Mouse (Mus musculus): ENCODE measurements at regions not wholly inside any gene's neighbourhood (a gene's known extent, or its start where the extent isn't known, plus 50 kb on each side); places are given as distances from the start of the nearest gene placed in this dataset.

DNA sequence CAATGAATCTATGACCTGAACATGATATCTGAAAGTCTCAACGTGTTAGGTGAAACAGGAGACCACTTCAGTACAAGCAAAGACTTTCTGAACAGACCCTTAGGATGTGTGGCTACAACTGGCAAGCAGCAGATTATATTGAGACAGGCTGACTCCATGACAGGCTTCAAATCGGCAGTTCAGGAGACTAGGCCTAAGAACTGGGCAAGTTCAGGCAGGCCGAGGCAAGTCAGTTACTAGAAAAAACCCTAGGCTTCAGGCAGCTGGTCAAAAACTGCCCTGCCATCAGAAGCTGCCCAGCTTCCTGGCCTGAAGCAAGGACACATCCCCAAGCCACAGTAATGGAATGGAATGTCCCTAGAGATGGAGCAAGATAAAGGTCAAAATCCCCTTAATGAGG, 140.6 kb downstream of the Olfr721-ps1 start:
- dilution Hi-C loops (cut with MboI; ENCODE audit: extremely low pct_ligation_motif_present, extremely low pct_unique_long_range_greater_than_20kb, low sequenced_read_pairs): no loop called here
- no peaks in the 10 kb centered on the region for H3K79me2 ChIP-seq (replicated peaks; ENCODE audit: control insufficient read depth, extremely low read depth, insufficient read depth, poor library complexity, severe bottlenecking)
- H3K36me3 ChIP-seq (replicated peaks in 1 of 2; ENCODE audit: control insufficient read depth in 1 of 2, insufficient read depth in 1 of 2, low read length in 1 of 2): no peaks in the 10 kb centered on the region
- H3K27ac ChIP-seq (ENCODE audit: insufficient read depth, low read depth): no peak overlapping the region
- no peak for DNase-seq (ENCODE audit: extremely low read depth)
- H3K9me3 ChIP-seq (replicated peaks; ENCODE audit: low read length): no peaks in the 10 kb centered on the region
- no peak overlapping the region for H3K9ac ChIP-seq (ENCODE audit: insufficient read depth, low read depth)
- no peak overlapping the region for H3K4me3 ChIP-seq (replicated peaks in 1 of 3; ENCODE audit: low read depth in 2 of 3, low read length in 2 of 3, poor library complexity in 1 of 3)
- H3K4me1 ChIP-seq (ENCODE audit: control insufficient read depth in 1 of 2, insufficient read depth in 2 of 2): 0 out of 4 replicates have a peak, but pooled peaks cover 2 to 3% of the 10 kb centered on the region in 2 experiments
- no peak overlapping the region for H3K4me2 ChIP-seq (ENCODE audit: insufficient read depth, low read depth, poor library complexity, severe bottlenecking)
- no peaks in the 10 kb centered on the region for H3K27me3 ChIP-seq (replicated peaks)
- in situ Hi-C loops (cut with MboI; ENCODE audit: low pct_ligation_motif_present, low pct_unique_long_range_greater_than_20kb, low sequenced_read_pairs): no loop called here
- peak; percentile 97 for TF ChIP-seq CHD1 (IDR thresholded peaks at IDR 0.05; ENCODE audit: low read depth, low read length)
- TF ChIP-seq ZMIZ1 (IDR thresholded peaks at IDR 0.05; ENCODE audit: low read depth, low read length): no peak

DNA sequence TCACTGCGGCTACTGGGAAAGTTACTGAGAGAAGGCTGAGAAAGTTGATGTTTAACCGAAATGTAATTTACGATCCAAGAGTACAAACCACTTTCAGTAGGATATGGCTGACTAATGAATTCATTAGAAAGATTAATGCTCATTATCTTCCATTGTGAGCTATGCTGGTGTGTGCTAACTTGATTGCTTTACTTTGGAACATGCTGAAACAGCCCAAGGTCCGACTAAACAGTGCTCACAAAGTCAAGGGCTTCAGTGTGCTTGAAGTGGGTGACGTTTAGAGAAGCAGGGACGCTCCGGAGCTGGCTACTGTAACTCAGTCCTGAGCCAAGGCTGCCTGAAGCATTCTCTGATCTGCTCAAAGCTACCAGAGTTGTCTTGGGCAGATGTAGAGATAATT, 143.1 kb downstream of the Olfr721-ps1 start:
- DNase-seq (ENCODE audit: extremely low read depth): no peak
- Histone ChIP-seq H3K4me1 (ENCODE audit: control insufficient read depth in 1 of 2, insufficient read depth in 2 of 2) (0 out of 4 replicates have a peak, but pooled peaks cover 2 to 3% of the 10 kb centered on the region in 2 experiments), H3K4me3 (replicated peaks in 1 of 3; ENCODE audit: low read depth in 2 of 3, low read length in 2 of 3, poor library complexity in 1 of 3) (no peak overlapping the region), H3K9ac (ENCODE audit: insufficient read depth, low read depth) (no peak overlapping the region), H3K27me3 (replicated peaks) (no peaks in the 10 kb centered on the region), H3K4me2 (ENCODE audit: insufficient read depth, low read depth, poor library complexity, severe bottlenecking) (no peak overlapping the region), H3K36me3 (replicated peaks in 1 of 2; ENCODE audit: control insufficient read depth in 1 of 2, insufficient read depth in 1 of 2, low read length in 1 of 2) (no peaks in the 10 kb centered on the region), H3K9me3 (replicated peaks; ENCODE audit: low read length) (no peaks in the 10 kb centered on the region), H3K27ac (ENCODE audit: insufficient read depth, low read depth) (no peak overlapping the region), H3K79me2 (replicated peaks; ENCODE audit: control insufficient read depth, extremely low read depth, insufficient read depth, poor library complexity, severe bottlenecking) (no peaks in the 10 kb centered on the region)
- TF ChIP-seq GABPA (IDR thresholded peaks at IDR 0.05; ENCODE audit: insufficient replicate concordance, low read depth, low read length): no peak
- TF ChIP-seq MAFK (IDR thresholded peaks at IDR 0.05; ENCODE audit: insufficient replicate concordance, low read length): no peak
- no peak for TF ChIP-seq CHD2 (IDR thresholded peaks at IDR 0.05; ENCODE audit: low read length)
- no peak for TF ChIP-seq NELFE (IDR thresholded peaks at IDR 0.05; ENCODE audit: low read depth, low read length)
- no peak for TF ChIP-seq MAZ (IDR thresholded peaks at IDR 0.05; ENCODE audit: low read depth, low read length)
- TF ChIP-seq MXI1 (IDR thresholded peaks at IDR 0.05; ENCODE audit: low read depth, low read length): no peak
- no peak for TF ChIP-seq TCF12 (IDR thresholded peaks at IDR 0.05; ENCODE audit: low read depth, low read length)
- no peak for TF ChIP-seq USF2 (conservative IDR thresholded peaks at IDR 0.05; ENCODE audit: low read depth, low read length)
- TF ChIP-seq SIN3A (IDR thresholded peaks at IDR 0.05; ENCODE audit: low read length): no peak
- TF ChIP-seq TBP (conservative IDR thresholded peaks at IDR 0.05; ENCODE audit: low read depth, low read length): no peak
- TF ChIP-seq ZNF384 (IDR thresholded peaks at IDR 0.05; ENCODE audit: low read depth, low read length): no peak
- no peak for TF ChIP-seq CTCF (conservative IDR thresholded peaks at IDR 0.05 in 1 of 2, IDR thresholded peaks at IDR 0.05 in 1 of 2; ENCODE audit: low read depth in 2 of 2, low read length in 2 of 2)
- no peak for TF ChIP-seq PAX5 (IDR thresholded peaks at IDR 0.05; ENCODE audit: low read length)
- TF ChIP-seq UBTF (IDR thresholded peaks at IDR 0.05; ENCODE audit: low read depth, low read length): no peak
- TF ChIP-seq ZKSCAN1 (IDR thresholded peaks at IDR 0.05; ENCODE audit: borderline replicate concordance, low read depth, low read length): no peak
- dilution Hi-C loops (cut with MboI; ENCODE audit: extremely low pct_ligation_motif_present, extremely low pct_unique_long_range_greater_than_20kb, low sequenced_read_pairs): no loop called here
- in situ Hi-C loops (cut with MboI; ENCODE audit: low pct_ligation_motif_present, low pct_unique_long_range_greater_than_20kb, low sequenced_read_pairs): no loop called here
